Mouse (Mus musculus) small intestine, adult 2 months (tissue): Measurements from ENCODE around the gene Zfand4.

Source experiments
- CTCF ChIP-seq: fragments of 200-500 bp; IDR thresholded peaks from 2 replicates; pipeline ENCODE4 v1.5.1; 2012; ENCODE audit warnings: low read depth, mild to moderate bottlenecking, control low read depth, inconsistent platforms, low read length, moderate library complexity, mixed read lengths; ENCODE audit not compliant: insufficient replicate concordance, insufficient read length; ENCODE audit errors: extremely low read depth
- POLR2A ChIP-seq: fragments of 200-500 bp; IDR thresholded peaks from 2 replicates; pipeline ENCODE4 v1.6.1; 2012; ENCODE audit warnings: low read depth, mild to moderate bottlenecking, control low read depth, inconsistent platforms, low read length, moderate library complexity

DNA sequence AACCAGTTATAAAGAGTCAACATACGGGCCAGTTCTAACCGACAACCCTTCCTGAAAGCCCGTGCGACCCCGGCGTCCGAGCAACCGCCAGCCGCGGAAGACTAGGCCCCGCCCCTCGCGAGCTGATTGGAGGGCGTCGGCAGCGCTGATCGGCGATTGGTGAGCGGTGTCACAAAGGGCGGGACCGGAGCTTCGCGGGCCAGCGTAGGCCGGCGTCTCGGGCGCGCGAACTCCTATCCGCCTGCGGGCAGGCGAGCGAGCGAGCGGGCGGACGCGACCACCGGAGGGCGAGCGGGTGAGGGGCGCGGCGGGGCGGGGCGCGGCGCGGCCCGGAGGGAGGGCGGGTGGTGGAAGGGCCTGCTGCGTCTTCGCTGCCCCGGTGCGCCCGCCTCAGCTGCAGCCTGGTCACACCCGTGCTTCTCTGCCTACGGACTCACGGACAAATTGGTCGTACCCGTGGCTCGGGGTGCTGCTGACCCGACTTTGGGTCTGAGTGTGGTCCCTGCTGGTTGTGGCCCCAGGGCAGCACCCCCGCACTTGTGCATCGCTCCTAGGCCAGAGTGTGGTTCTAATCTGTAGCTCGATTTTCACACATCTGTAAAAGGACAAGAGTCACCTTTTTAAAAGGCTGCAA, at the start of gene Zfand4:
- no peak for TF ChIP-seq POLR2A
- TF ChIP-seq CTCF = no peak
